Mouse (Mus musculus) lung, embryonic 15.5 days (tissue): ENCODE measurements around the gene Gm20837. TPM values are rescaled to one million over a fixed set of nuclear protein-coding genes. Genes with fewer than 3 reads are reported as not detected.
"Not testable (repeated sequence)": the region's sequence is repeated elsewhere in the genome, so short reads cannot be mapped to it uniquely, and the experiment has no call there.

ENCODE experiments used
- ATAC-seq: fragments of 200-750 bp; cut with Nextera tagmentation; 2 replicates; pipeline ENCODE4 v1.8.0; 2017; ENCODE audit warnings: moderate number of reproducible peaks, borderline replicate concordance; ENCODE audit not compliant: low FRiP score, low TSS enrichment; ENCODE audit errors: extremely low read depth
- H3K27ac ChIP-seq: fragments of 300-500 bp; sonication (generic); 2 replicates; pipeline ENCODE4 v1.5.1; 2015; ENCODE audit warnings: moderate library complexity, mild to moderate bottlenecking, inconsistent platforms
- H3K27me3 ChIP-seq: fragments of 300-500 bp; sonication (generic); 2 replicates; pipeline ENCODE4 v1.6.1; 2015; ENCODE audit warnings: inconsistent platforms
- H3K36me3 ChIP-seq: fragments of 300-500 bp; sonication (generic); 2 replicates; pipeline ENCODE4 v1.6.1; 2015; ENCODE audit warnings: inconsistent platforms
- H3K4me1 ChIP-seq: fragments of 300-500 bp; sonication (generic); 2 replicates; pipeline ENCODE4 v1.6.1; 2015; ENCODE audit warnings: inconsistent platforms
- H3K4me2 ChIP-seq: fragments of 300-500 bp; sonication (generic); 2 replicates; pipeline ENCODE4 v1.6.1; 2015; ENCODE audit warnings: inconsistent platforms, mild to moderate bottlenecking, moderate library complexity
- H3K4me3 ChIP-seq: fragments of 300-500 bp; sonication (generic); 2 replicates; pipeline ENCODE4 v1.5.1; 2015; ENCODE audit warnings: mild to moderate bottlenecking, inconsistent platforms
- H3K9ac ChIP-seq: fragments of 300-500 bp; sonication (generic); 2 replicates; pipeline ENCODE4 v1.6.1; 2015; ENCODE audit warnings: inconsistent platforms
- H3K9me3 ChIP-seq: fragments of 300-500 bp; sonication (generic); 2 replicates; pipeline ENCODE4 v1.6.1; 2016; ENCODE audit warnings: inconsistent platforms
- WGBS: fragments of 180-500 bp; shearing (Covaris S2); methylation state at CpG from one replicate; pipeline ENCODE4 v1.1.7; 2015; 5-methylcytosine and 5-hydroxymethylcytosine counted together
- polyA plus RNA-seq: library from polyadenylated mRNA; unstranded; fragments of >200 nt; fragmentation: Nextera tagmentation; extraction: Ambion mirVana; gene quantifications from 2 replicates; pipeline ENCODE4 v1.2.1, GENCODE M21; 2015

Gene Gm20837
- not detected in 2 replicates for polyA plus RNA-seq

- not testable (repeated sequence) for ATAC-seq, H3K4me1 ChIP-seq
- no CpG with 5 or more reads among the region's 7 CpGs for WGBS
Measured at GRCm38 (mm10) chrY:90400948-90401347, at the start of gene Gm20837. Gene Gm20837, plus strand, starts transcription at chrY:90401248.

More at GRCm38 (mm10) chrY:90400948-90401347, at the start of gene Gm20837:
- H3K9ac ChIP-seq, H3K36me3 ChIP-seq, H3K9me3 ChIP-seq, H3K27me3 ChIP-seq, H3K4me3 ChIP-seq, H3K27ac ChIP-seq, H3K4me2 ChIP-seq: not testable (repeated sequence)
